14 mouse cellular contexts compared by ENCODE assay signal in genomic region chr7:79278432-79278831, GRCm38 (mm10). TPM values are rescaled to one million over a fixed set of nuclear protein-coding genes. Genes with fewer than 3 reads are reported as not detected.
DNase-seq lines count a peak whose midpoint lies in the region; ATAC-seq and TF ChIP-seq lines count a peak whose summit lies in the region.
"Had no signal": no experiment of that assay in that cellular context is flagged by ENCODE, and none has a peak within 500 bp of the region (broad histone marks: within the 10 kb centered on the region; RNA-seq: fewer than 3 reads in every experiment).

No protein-coding gene starts in this region.

- H3K27me3 ChIP-seq in forebrain, embryonic 16.5 days (replicated peaks; ENCODE audit: control insufficient read depth, insufficient read depth, low read length) = no peaks in the 10 kb centered on the region
- H3K27me3 ChIP-seq: embryonic facial prominence, embryonic 15.5 days; midbrain, embryonic 12.5 days had no signal

- H3K9me3 ChIP-seq in forebrain, embryonic 16.5 days (ENCODE audit: control insufficient read depth, low read length) = no peaks in the 10 kb centered on the region
- H3K9me3 ChIP-seq: embryonic facial prominence, embryonic 15.5 days; midbrain, embryonic 12.5 days had no signal

- WGBS in forebrain, embryonic 16.5 days = 39% methylated on average over 13 of the region's 13 CpGs

- H3K4me1 ChIP-seq in forebrain, embryonic 16.5 days (replicated peaks; ENCODE audit: control insufficient read depth, insufficient read depth, low read length) = peaks cover 56% of the 10 kb centered on the region

- DNase-seq in layer of hippocampus, adult 2 months (ENCODE audit: low spot score in 2 of 2) = no peak
- DNase-seq in layer of hippocampus, adult 18-20 months (ENCODE audit: low spot score in 2 of 2) = no peak
- peak; percentile 5 for DNase-seq in ovary, postnatal 36 days (ENCODE audit: low spot score)
- no peak for DNase-seq in ovary, postnatal 14 days (ENCODE audit: low spot score)
- no peak for DNase-seq in kidney, postnatal 4 days
- DNase-seq in retina, embryonic 14.5 days (ENCODE audit: low spot score) = no peak
- DNase-seq: cerebellum, adult 2 months; kidney, postnatal 14 days; right cerebral cortex, postnatal 4 days had no signal

- H3K27ac ChIP-seq in layer of hippocampus, adult 2 months = peak overlapping the region; percentile 53; the same call in 1 of the 2 replicates
- peak overlapping the region; percentile 28 for H3K27ac ChIP-seq in forebrain, embryonic 16.5 days (ENCODE audit: low read length)
- H3K27ac ChIP-seq: midbrain, embryonic 12.5 days had no signal

- H3K4me3 ChIP-seq in layer of hippocampus, adult 2 months = no peak overlapping the region
- no peak overlapping the region for H3K4me3 ChIP-seq in forebrain, embryonic 16.5 days (replicated peaks; ENCODE audit: low read length)
- H3K4me3 ChIP-seq: embryonic facial prominence, embryonic 15.5 days; midbrain, embryonic 12.5 days had no signal

- H3K9ac ChIP-seq in forebrain, embryonic 16.5 days (replicated peaks; ENCODE audit: low read depth, low read length) = no peak overlapping the region
- H3K9ac ChIP-seq: embryonic facial prominence, embryonic 15.5 days; hindbrain, embryonic 14.5 days; midbrain, embryonic 12.5 days had no signal

- ATAC-seq in forebrain, embryonic 16.5 days = no peak
- ATAC-seq in activated CD4-positive, CD25-positive, alpha-beta regulatory T cell, adult 4 months = no peak

- no peak overlapping the region; the same call in 1 of the 2 replicates for H3K4me2 ChIP-seq in forebrain, embryonic 16.5 days (ENCODE audit: low read length)
- H3K4me2 ChIP-seq: embryonic facial prominence, embryonic 15.5 days; hindbrain, embryonic 14.5 days; midbrain, embryonic 12.5 days had no signal

- H3K36me3 ChIP-seq in forebrain, embryonic 16.5 days (ENCODE audit: control insufficient read depth, insufficient read depth) = no peaks in the 10 kb centered on the region
- H3K36me3 ChIP-seq: embryonic facial prominence, embryonic 15.5 days; midbrain, embryonic 12.5 days had no signal

- no peak for TF ChIP-seq CTCF in layer of hippocampus, adult 2 months (conservative IDR thresholded peaks at IDR 0.05)

RNA-seq across cellular contexts. Expression of gene Abhd2, which starts 5.4 kb away (rescaled TPM):
- total RNA-seq in layer of hippocampus, adult 2 months (2021) = 10 to 100 TPM; 69.6 to 70.8 TPM
- total RNA-seq in layer of hippocampus, adult 18-20 months (2021) = 10 to 100 TPM; 62.0 to 65.6 TPM
- 23.1 and 26.9 TPM in 2 replicates for polyA plus RNA-seq in forebrain, embryonic 16.5 days (2015; fragmentation: Nextera tagmentation; extraction: Ambion mirVana)
- 10 to 100 TPM; 16.9 to 27.7 TPM for polyA plus RNA-seq in activated CD4-positive, CD25-positive, alpha-beta regulatory T cell, adult 4 months (2017; shearing (Covaris generic))
